Mouse (Mus musculus): ENCODE measurements around the gene C1rb.
"Not testable (repeated sequence)": the region's sequence is repeated elsewhere in the genome, so short reads cannot be mapped to it uniquely, and the experiment has no call there.

Gene C1rb

GRCm38 (mm10) chr6:124593121-124593520 lies 23.0 kb downstream of the C1rb start:
- no peak for DNase-seq (ENCODE audit: low spot score)

GRCm38 (mm10) chr6:124602031-124602430 lies 31.9 kb downstream of the C1rb start:
- DNase-seq (ENCODE audit: low spot score): no peak

- no peak for DNase-seq (ENCODE audit: low spot score)
Observed at GRCm38 (mm10) chr6:124625612-124626011, 55.5 kb downstream of the C1rb start.

- not testable (repeated sequence) for DNase-seq (ENCODE audit: low spot score)
Observed at GRCm38 (mm10) chr6:124626184-124626583, 56.1 kb downstream of the C1rb start.

GRCm38 (mm10) chr6:124630763-124631162 lies 60.7 kb downstream of the C1rb start:
- DNase-seq (ENCODE audit: low spot score): no peak
